Mouse (Mus musculus): ENCODE results near the gene Zcchc2. TPM values are rescaled to one million over a fixed set of nuclear protein-coding genes. Genes with fewer than 3 reads are reported as not detected.
A peak's percentile ranks its signal among the peaks of the same experiment; 100 is the strongest.

Gene Zcchc2
- polyA plus RNA-seq, 1 experiment from 2014 or later, result 5.3 TPM

- peak; percentile 24 for DNase-seq (ENCODE audit: low spot score)
Observed at GRCm38 (mm10) chr1:106034776-106035175, 44.6 kb downstream of the Zcchc2 start.

- peak; percentile 76 for DNase-seq (ENCODE audit: low spot score)
Observed at GRCm38 (mm10) chr1:106036861-106037599, 46.8 kb downstream of the Zcchc2 start.

- no peak for DNase-seq (ENCODE audit: low spot score)
Observed at GRCm38 (mm10) chr1:106039326-106039725, 49.1 kb downstream of the Zcchc2 start.

GRCm38 (mm10) chr1:106040271-106040670 is 50.1 kb downstream of the Zcchc2 start:
- DNase-seq (ENCODE audit: low spot score), result peak; percentile 20

GRCm38 (mm10) chr1:106042221-106042620 is 52.0 kb downstream of the Zcchc2 start:
- DNase-seq (ENCODE audit: low spot score), result no peak

- no peak for DNase-seq (ENCODE audit: low spot score)
Observed at GRCm38 (mm10) chr1:106043053-106043820, 53.0 kb downstream of the Zcchc2 start.

GRCm38 (mm10) chr1:106049036-106049435 is 58.8 kb downstream of the Zcchc2 start:
- no peak for DNase-seq (ENCODE audit: low spot score)

GRCm38 (mm10) chr1:106054978-106055377 is 64.8 kb downstream of the Zcchc2 start:
- DNase-seq (ENCODE audit: low spot score), result no peak

GRCm38 (mm10) chr1:106058355-106058754 is 68.1 kb downstream of the Zcchc2 start:
- no peak for DNase-seq (ENCODE audit: low spot score)

GRCm38 (mm10) chr1:106059516-106060277 is 69.5 kb downstream of the Zcchc2 start:
- no peak for DNase-seq (ENCODE audit: low spot score)

- no peak for DNase-seq (ENCODE audit: low spot score)
Observed at GRCm38 (mm10) chr1:106061185-106061910, 71.1 kb downstream of the Zcchc2 start.

- DNase-seq (ENCODE audit: low spot score), result no peak
Observed at GRCm38 (mm10) chr1:106062891-106063590, 72.8 kb downstream of the Zcchc2 start.

GRCm38 (mm10) chr1:106063591-106064170 is 73.5 kb downstream of the Zcchc2 start:
- DNase-seq (ENCODE audit: low spot score), result no peak

- DNase-seq (ENCODE audit: low spot score), result peak; percentile 16
Observed at GRCm38 (mm10) chr1:106064291-106064690, 74.1 kb downstream of the Zcchc2 start.

- no peak for DNase-seq (ENCODE audit: low spot score)
Observed at GRCm38 (mm10) chr1:106064711-106065110, 74.5 kb downstream of the Zcchc2 start.

- DNase-seq (ENCODE audit: low spot score), result peak; percentile 75
Observed at GRCm38 (mm10) chr1:106065679-106066078, 75.5 kb downstream of the Zcchc2 start.

- DNase-seq (ENCODE audit: low spot score), result no peak
Observed at GRCm38 (mm10) chr1:106067306-106067705, 77.1 kb downstream of the Zcchc2 start.

- peak; percentile 24 for DNase-seq (ENCODE audit: low spot score)
Observed at GRCm38 (mm10) chr1:106069867-106070543, 79.8 kb downstream of the Zcchc2 start.

- DNase-seq (ENCODE audit: low spot score), result no peak
Observed at GRCm38 (mm10) chr1:106070814-106071213, 80.6 kb downstream of the Zcchc2 start.
